Mouse (Mus musculus) MEL (cell line): ENCODE data around the gene Fbxl15. TPM values are rescaled to one million over a fixed set of nuclear protein-coding genes. Genes with fewer than 3 reads are reported as not detected.

Experiments
- DNase-seq: peaks from one replicate; pipeline ENCODE4 v3.0.0; 2011; ENCODE audit warnings: low read depth, low spot score
- H3K27ac ChIP-seq: 2 replicates; pipeline ENCODE4 v1.5.1; 2012; ENCODE audit warnings: low read depth, mild to moderate bottlenecking, control low read depth, low read length, moderate library complexity; ENCODE audit not compliant: control insufficient read depth
- H3K27me3 ChIP-seq, 2 experiments: fragments of 150-350 bp in 1 of 2; sonication (generic) in 1 of 2; 2 replicates each; pipeline ENCODE4 v1.6.1; 2012; ENCODE audit warnings: low read length in 2 of 2, mild to moderate bottlenecking in 2 of 2, improper control_type of control experiment in 1 of 2, moderate library complexity in 1 of 2; ENCODE audit not compliant: insufficient read depth in 2 of 2, control insufficient read depth in 1 of 2
- H3K36me3 ChIP-seq, 2 experiments: 2 replicates each; pipeline ENCODE4 v1.6.1; 2012 to 2014; ENCODE audit warnings: low read length in 2 of 2, improper control_type of control experiment in 1 of 2, inconsistent platforms in 1 of 2, mild to moderate bottlenecking in 1 of 2; ENCODE audit not compliant: insufficient read depth in 2 of 2, control insufficient read depth in 1 of 2
- H3K4me1 ChIP-seq, 2 experiments: fragments of 150-350 bp in 1 of 2; sonication (generic) in 1 of 2; 2 replicates each; pipeline ENCODE4 v1.6.1; 2012; ENCODE audit warnings: low read length in 2 of 2, improper control_type of control experiment in 1 of 2, mild to moderate bottlenecking in 1 of 2; ENCODE audit not compliant: insufficient read depth in 2 of 2, control insufficient read depth in 1 of 2
- H3K4me3 ChIP-seq, 2 experiments: fragments of 150-350 bp in 1 of 2; sonication (generic) in 1 of 2; 2 replicates each; pipeline ENCODE4 v1.5.1; 2012; ENCODE audit warnings: low read depth in 2 of 2, low read length in 2 of 2, mild to moderate bottlenecking in 2 of 2, moderate library complexity in 2 of 2, control low read depth in 1 of 2, improper control_type of control experiment in 1 of 2; ENCODE audit not compliant: control insufficient read depth in 1 of 2, insufficient read depth in 1 of 2
- H3K79me2 ChIP-seq: 2 replicates; pipeline ENCODE4 v1.6.1; 2012; ENCODE audit warnings: mild to moderate bottlenecking, low read length, moderate library complexity; ENCODE audit not compliant: control insufficient read depth, poor library complexity, insufficient read depth
- H3K9ac ChIP-seq: 2 replicates; pipeline ENCODE4 v1.6.1; 2012; ENCODE audit warnings: low read depth, mild to moderate bottlenecking, control low read depth, low read length, moderate library complexity; ENCODE audit not compliant: control insufficient read depth, poor library complexity, severe bottlenecking
- H3K9me3 ChIP-seq: fragments of 150-350 bp; sonication (generic); replicated peaks from 2 replicates; pipeline ENCODE4 v1.6.1; 2012; ENCODE audit warnings: mild to moderate bottlenecking, low read length, improper control_type of control experiment, moderate library complexity; ENCODE audit not compliant: insufficient read depth
- BHLHE40 ChIP-seq: IDR thresholded peaks from 2 replicates; pipeline ENCODE4 v1.6.1; 2012; ENCODE audit warnings: low read depth, mild to moderate bottlenecking, inconsistent platforms, low read length, improper control_type of control experiment, borderline replicate concordance
- CHD1 ChIP-seq: IDR thresholded peaks from 2 replicates; pipeline ENCODE4 v1.6.1; 2012; ENCODE audit warnings: low read depth, mild to moderate bottlenecking, inconsistent platforms, low read length, improper control_type of control experiment
- CHD2 ChIP-seq: IDR thresholded peaks from 2 replicates; pipeline ENCODE4 v1.6.1; 2011; ENCODE audit warnings: low read length, improper control_type of control experiment
- CTCF ChIP-seq, 3 experiments: IDR thresholded peaks in 2 of 3; conservative IDR thresholded peaks in 1 of 3; 2 replicates each; pipeline ENCODE4 v1.5.1; 2011 to 2012; ENCODE audit warnings: low read length in 3 of 3, low read depth in 2 of 3, mild to moderate bottlenecking in 2 of 3, improper control_type of control experiment in 1 of 3, inconsistent platforms in 1 of 3, mixed read lengths in 1 of 3, moderate library complexity in 1 of 3; ENCODE audit not compliant: control insufficient read depth in 1 of 3, insufficient read depth in 1 of 3, poor library complexity in 1 of 3, severe bottlenecking in 1 of 3
- ELF1 ChIP-seq: IDR thresholded peaks from 2 replicates; pipeline ENCODE4 v1.6.1; 2014; ENCODE audit warnings: low read depth, mild to moderate bottlenecking, inconsistent platforms, low read length, improper control_type of control experiment, moderate library complexity
- EP300 ChIP-seq, 2 experiments: IDR thresholded peaks; 2 replicates each; pipeline ENCODE4 v1.6.1; 2011; ENCODE audit warnings: improper control_type of control experiment in 2 of 2, low read length in 2 of 2, low read depth in 1 of 2, mild to moderate bottlenecking in 1 of 2
- ETS1 ChIP-seq: IDR thresholded peaks from 2 replicates; pipeline ENCODE4 v1.6.1; 2012; ENCODE audit warnings: low read depth, mild to moderate bottlenecking, inconsistent platforms, low read length, improper control_type of control experiment, moderate library complexity
- GABPA ChIP-seq: IDR thresholded peaks from 2 replicates; pipeline ENCODE4 v1.6.1; 2012; ENCODE audit warnings: low read depth, mild to moderate bottlenecking, inconsistent platforms, low read length, improper control_type of control experiment, moderate library complexity
- HCFC1 ChIP-seq: IDR thresholded peaks from 2 replicates; pipeline ENCODE4 v1.6.1; 2012; ENCODE audit warnings: low read depth, mild to moderate bottlenecking, inconsistent platforms, low read length, improper control_type of control experiment, moderate library complexity
- JUND ChIP-seq: IDR thresholded peaks from 2 replicates; pipeline ENCODE4 v1.6.1; 2011; ENCODE audit warnings: low read depth, mild to moderate bottlenecking, improper control_type of control experiment, low read length
- KAT2A ChIP-seq: conservative IDR thresholded peaks from 2 replicates; pipeline ENCODE4 v1.6.1; 2012; ENCODE audit warnings: low read depth, low read length, improper control_type of control experiment, inconsistent platforms
- MAFK ChIP-seq: IDR thresholded peaks from 2 replicates; pipeline ENCODE4 v1.6.1; 2011; ENCODE audit warnings: low read depth, mild to moderate bottlenecking, low read length, improper control_type of control experiment, borderline replicate concordance
- MAX ChIP-seq: IDR thresholded peaks from 2 replicates; pipeline ENCODE4 v1.6.1; 2011; ENCODE audit warnings: low read length, improper control_type of control experiment
- MAZ ChIP-seq: IDR thresholded peaks from 2 replicates; pipeline ENCODE4 v1.6.1; 2012; ENCODE audit warnings: low read depth, mild to moderate bottlenecking, inconsistent platforms, low read length, improper control_type of control experiment
- MEF2A ChIP-seq: IDR thresholded peaks from 2 replicates; pipeline ENCODE4 v1.6.1; 2014; ENCODE audit warnings: low read depth, mild to moderate bottlenecking, inconsistent platforms, low read length, improper control_type of control experiment; ENCODE audit not compliant: poor library complexity, insufficient replicate concordance, severe bottlenecking; ENCODE audit errors: extremely low read depth
- MXI1 ChIP-seq: IDR thresholded peaks from 2 replicates; pipeline ENCODE4 v1.6.1; 2011; ENCODE audit warnings: mild to moderate bottlenecking, low read depth, low read length, improper control_type of control experiment
- MYB ChIP-seq: IDR thresholded peaks from 2 replicates; pipeline ENCODE4 v1.6.1; 2011; ENCODE audit warnings: mild to moderate bottlenecking, low read depth, low read length, improper control_type of control experiment
- NELFE ChIP-seq: IDR thresholded peaks from 2 replicates; pipeline ENCODE4 v1.6.1; 2011; ENCODE audit warnings: low read depth, low read length, improper control_type of control experiment
- NRF1 ChIP-seq: IDR thresholded peaks from 2 replicates; pipeline ENCODE4 v1.6.1; 2014; ENCODE audit warnings: low read depth, mild to moderate bottlenecking, inconsistent platforms, low read length, improper control_type of control experiment, moderate library complexity; ENCODE audit not compliant: poor library complexity, insufficient read depth, severe bottlenecking
- POLR2AphosphoS2 ChIP-seq: IDR thresholded peaks from 2 replicates; pipeline ENCODE4 v1.6.1; 2011; ENCODE audit warnings: low read length, improper control_type of control experiment
- POLR2AphosphoS5 ChIP-seq: IDR thresholded peaks from 2 replicates; pipeline ENCODE4 v1.6.1; 2012; ENCODE audit warnings: low read depth, borderline replicate concordance, mild to moderate bottlenecking, inconsistent platforms, low read length, moderate library complexity, mixed read lengths
- RAD21 ChIP-seq: IDR thresholded peaks from 2 replicates; pipeline ENCODE4 v1.6.1; 2011; ENCODE audit warnings: mild to moderate bottlenecking, low read depth, low read length, improper control_type of control experiment
- RCOR1 ChIP-seq: IDR thresholded peaks from 2 replicates; pipeline ENCODE4 v1.6.1; 2012; ENCODE audit warnings: low read depth, mild to moderate bottlenecking, inconsistent platforms, low read length, improper control_type of control experiment
- SIN3A ChIP-seq: IDR thresholded peaks from 2 replicates; pipeline ENCODE4 v1.6.1; 2012; ENCODE audit warnings: low read length, improper control_type of control experiment, inconsistent platforms
- SMC3 ChIP-seq: IDR thresholded peaks from 2 replicates; pipeline ENCODE4 v1.6.1; 2011; ENCODE audit warnings: low read depth, low read length, improper control_type of control experiment
- TBP ChIP-seq: IDR thresholded peaks from 2 replicates; pipeline ENCODE4 v1.8.0; 2011; ENCODE audit warnings: low read depth, low read length, improper control_type of control experiment
- TCF12 ChIP-seq: IDR thresholded peaks from 2 replicates; pipeline ENCODE4 v1.6.1; 2014; ENCODE audit warnings: low read depth, mild to moderate bottlenecking, inconsistent platforms, low read length, improper control_type of control experiment, moderate library complexity
- UBTF ChIP-seq: IDR thresholded peaks from 2 replicates; pipeline ENCODE4 v1.6.1; 2012; ENCODE audit warnings: low read depth, mild to moderate bottlenecking, inconsistent platforms, low read length, improper control_type of control experiment, moderate library complexity, borderline replicate concordance; ENCODE audit not compliant: insufficient read depth
- USF1 ChIP-seq: IDR thresholded peaks from 2 replicates; pipeline ENCODE4 v1.6.1; 2014; ENCODE audit warnings: low read depth, mild to moderate bottlenecking, inconsistent platforms, low read length, improper control_type of control experiment, moderate library complexity
- USF2 ChIP-seq, 2 experiments: IDR thresholded peaks; 2 replicates each; pipeline ENCODE4 v1.6.1; 2011 to 2012; ENCODE audit warnings: improper control_type of control experiment in 2 of 2, low read length in 2 of 2, borderline replicate concordance in 1 of 2, inconsistent platforms in 1 of 2, low read depth in 1 of 2, mild to moderate bottlenecking in 1 of 2; ENCODE audit not compliant: insufficient read depth in 1 of 2
- ZC3H11A ChIP-seq: IDR thresholded peaks from 2 replicates; pipeline ENCODE4 v1.6.1; 2012; ENCODE audit warnings: low read depth, mild to moderate bottlenecking, inconsistent platforms, low read length, improper control_type of control experiment
- ZKSCAN1 ChIP-seq: IDR thresholded peaks from 2 replicates; pipeline ENCODE4 v1.6.1; 2012; ENCODE audit warnings: low read depth, mild to moderate bottlenecking, inconsistent platforms, low read length, improper control_type of control experiment, moderate library complexity
- ZMIZ1 ChIP-seq: IDR thresholded peaks from 2 replicates; pipeline ENCODE4 v1.6.1; 2012; ENCODE audit warnings: low read depth, mild to moderate bottlenecking, inconsistent platforms, low read length, improper control_type of control experiment, moderate library complexity
- ZNF384 ChIP-seq: IDR thresholded peaks from 2 replicates; pipeline ENCODE4 v1.6.1; 2012; ENCODE audit warnings: low read depth, mild to moderate bottlenecking, inconsistent platforms, low read length, improper control_type of control experiment
- polyA plus RNA-seq, 2 experiments: library from polyadenylated mRNA; stranded (reverse) in 1 of 2; unstranded in 1 of 2; fragments of >175 nt in 1 of 2; fragments of >200 nt in 1 of 2; gene quantifications; 2 replicates each; pipeline versions ENCODE4 v1.2.1 to v1.2.4; 2012; ENCODE audit warnings: low replicate concordance in 2 of 2, low read depth in 1 of 2; ENCODE audit not compliant: insufficient read length in 2 of 2, insufficient read depth in 1 of 2, missing spikeins in 1 of 2
- total RNA-seq: library from RNA; depleted of rRNA; stranded (reverse); fragments of 300-350 nt; gene quantifications from 2 replicates; pipeline ENCODE4 v1.2.3, GENCODE M21; 2012

Fbxl15 gene
- total and polyA plus RNA-seq, 3 experiments = 12.7 to 13.2 TPM; not detected in 1

DNA sequence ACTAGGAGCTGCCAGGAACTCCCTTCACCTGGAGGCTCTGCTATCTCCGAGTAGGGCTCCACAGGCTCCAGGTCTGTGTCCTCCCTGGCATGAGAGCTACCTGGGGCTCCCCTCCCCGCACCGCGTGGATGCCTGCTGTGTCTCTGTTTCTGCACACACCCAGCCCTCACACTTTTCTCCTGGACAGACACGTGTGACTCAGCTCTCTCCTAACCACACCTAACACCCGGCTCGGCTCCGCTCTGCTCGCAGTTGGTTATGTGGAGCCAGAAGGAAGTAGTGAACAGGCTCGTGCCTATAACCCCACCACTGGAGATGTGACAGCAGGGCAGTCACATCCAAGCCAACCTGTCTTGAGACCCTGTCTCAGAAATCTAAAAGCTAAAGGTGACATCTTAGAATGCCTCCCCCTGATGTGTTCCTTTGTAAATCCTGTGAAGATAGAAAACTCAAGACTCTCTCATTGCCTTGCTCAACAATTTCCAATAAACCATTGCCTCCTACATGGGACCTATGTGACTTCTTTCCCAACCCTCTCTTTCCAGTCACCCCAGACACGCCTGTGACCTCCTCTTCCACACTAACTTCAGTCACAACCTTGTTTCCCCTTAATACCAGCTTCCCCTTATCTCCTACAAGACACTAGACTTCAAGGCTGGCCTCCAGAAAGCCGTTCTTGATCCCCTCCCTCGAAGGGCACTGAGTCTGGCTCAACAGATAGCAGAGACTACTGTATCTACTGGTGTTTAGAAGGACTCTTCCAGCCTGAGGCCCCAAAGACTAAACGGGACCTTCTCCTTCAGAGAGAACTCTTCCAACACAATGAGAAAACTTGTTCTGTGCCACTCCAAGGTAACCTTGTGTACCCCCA, 12.9 kb upstream of the Fbxl15 start:
- Histone ChIP-seq H3K79me2 (no peaks in the 10 kb centered on the region), H3K36me3 (peaks cover 0 to 16% of the 10 kb centered on the region in 2 experiments; a peak in 2 of 4 replicates), H3K4me1 (peaks cover 14 to 30% of the 10 kb centered on the region in 2 experiments), H3K9ac (peak overlapping the region; percentile 40), H3K4me3 (peak overlapping the region; percentile 7 to 27), H3K9me3 (no peaks in the 10 kb centered on the region), H3K27me3 (no peaks in the 10 kb centered on the region), H3K27ac (peak overlapping the region; percentile 88)
- DNase-seq = peak; percentile 95
- peak; percentile 94 for TF ChIP-seq MXI1
- TF ChIP-seq EP300 (IDR thresholded peaks at IDR 0.05; ENCODE audit: low read depth in 1 of 2, low read length in 2 of 2) = peak; percentile 85 to 93
- TF ChIP-seq JUND = 0 out of 2 replicates have a peak, but pooled peaks have one; percentile 55
- no peak for TF ChIP-seq USF2 (IDR thresholded peaks at IDR 0.05; ENCODE audit: borderline replicate concordance in 1 of 2, insufficient read depth in 1 of 2, low read depth in 1 of 2, low read length in 2 of 2)
- peak; percentile 18; the same call in 1 of the 2 replicates for TF ChIP-seq RCOR1
- TF ChIP-seq MAFK = no peak
- peak; percentile 39 for TF ChIP-seq NELFE
- TF ChIP-seq ETS1 = peak; percentile 66
- TF ChIP-seq MAX = peak; percentile 92
- TF ChIP-seq NRF1 = no peak
- TF ChIP-seq POLR2AphosphoS5 = no peak
- no peak for TF ChIP-seq CHD2
- no peak for TF ChIP-seq ELF1
- TF ChIP-seq MEF2A = no peak
- no peak for TF ChIP-seq CTCF (IDR thresholded peaks at IDR 0.05 in 2 of 3, conservative IDR thresholded peaks at IDR 0.05 in 1 of 3; ENCODE audit: control insufficient read depth in 1 of 3, insufficient read depth in 1 of 3, low read depth in 2 of 3, low read length in 3 of 3, poor library complexity in 1 of 3, severe bottlenecking in 1 of 3)
- no peak for TF ChIP-seq CHD1
- TF ChIP-seq ZNF384 = no peak
- TF ChIP-seq MYB = peak; percentile 69
- TF ChIP-seq ZKSCAN1 = no peak
- no peak; the same call in 1 of the 2 replicates for TF ChIP-seq RAD21
- TF ChIP-seq KAT2A = no peak
- TF ChIP-seq ZC3H11A = no peak; the same call in 1 of the 2 replicates
- TF ChIP-seq BHLHE40 = peak; percentile 73
- TF ChIP-seq GABPA = no peak
- peak; percentile 36; the same call in 1 of the 2 replicates for TF ChIP-seq USF1
- no peak for TF ChIP-seq UBTF
- 0 out of 2 replicates have a peak, but pooled peaks have one; percentile 42 for TF ChIP-seq ZMIZ1
- no peak; the same call in 1 of the 2 replicates for TF ChIP-seq SMC3
- TF ChIP-seq SIN3A = peak; percentile 80
- TF ChIP-seq POLR2AphosphoS2 = 0 out of 2 replicates have a peak, but pooled peaks have one; percentile 29
- TF ChIP-seq TCF12 = peak; percentile 89
- no peak for TF ChIP-seq HCFC1
- TF ChIP-seq TBP = peak; percentile 41
- TF ChIP-seq MAZ = 0 out of 2 replicates have a peak, but pooled peaks have one; percentile 10
